Mouse (Mus musculus) kidney, postnatal 10 days (tissue): ENCODE results near the gene Pik3r1.
A peak's percentile ranks its signal among the peaks of the same experiment; 100 is the strongest.

Experiments used
- DNase-seq: peaks from one replicate; pipeline ENCODE4 v3.0.0; 2021; ENCODE audit warnings: mixed read lengths

Gene Pik3r1

DNA sequence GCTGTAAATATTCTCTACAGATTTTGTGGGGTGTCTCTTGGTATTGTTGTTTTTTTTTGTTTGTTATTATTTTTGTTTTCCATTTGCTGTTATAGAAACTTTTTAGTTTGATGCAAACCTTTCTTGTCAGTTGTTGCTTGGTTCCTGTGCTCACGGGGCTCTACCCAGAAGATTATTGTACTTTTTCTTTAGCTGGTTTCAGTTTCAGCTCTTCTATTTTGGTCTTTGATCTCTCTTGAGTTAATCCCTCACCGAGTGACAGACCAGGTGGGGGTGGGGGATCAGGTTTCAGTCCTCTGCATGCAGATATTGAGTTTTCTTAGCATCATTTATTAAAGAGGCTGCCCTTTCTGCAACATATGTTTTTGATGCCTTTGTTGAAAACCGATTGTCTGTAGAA, 99.2 kb downstream of the Pik3r1 start:
- DNase-seq = peak; percentile 25

DNA sequence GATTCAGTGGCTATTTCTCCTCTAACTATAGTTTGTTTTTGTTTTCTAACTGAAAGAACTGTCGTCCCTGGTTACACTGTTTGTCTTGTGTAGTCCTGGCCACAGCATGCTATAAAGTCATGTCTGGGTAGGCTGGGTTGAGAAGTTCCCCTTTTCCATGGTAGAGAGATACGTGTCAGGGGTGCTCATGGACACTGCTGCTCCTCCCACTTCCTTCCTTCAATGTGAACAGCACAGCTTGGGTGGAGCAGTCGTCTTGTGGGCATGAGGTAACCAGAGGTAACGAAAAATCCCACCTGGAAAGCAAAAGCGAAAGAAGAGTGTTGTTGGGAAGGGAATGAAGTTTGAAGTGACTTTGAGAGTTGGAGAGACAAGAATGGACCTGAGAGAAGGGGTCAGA, 104.0 kb downstream of the Pik3r1 start:
- no peak for DNase-seq

DNA sequence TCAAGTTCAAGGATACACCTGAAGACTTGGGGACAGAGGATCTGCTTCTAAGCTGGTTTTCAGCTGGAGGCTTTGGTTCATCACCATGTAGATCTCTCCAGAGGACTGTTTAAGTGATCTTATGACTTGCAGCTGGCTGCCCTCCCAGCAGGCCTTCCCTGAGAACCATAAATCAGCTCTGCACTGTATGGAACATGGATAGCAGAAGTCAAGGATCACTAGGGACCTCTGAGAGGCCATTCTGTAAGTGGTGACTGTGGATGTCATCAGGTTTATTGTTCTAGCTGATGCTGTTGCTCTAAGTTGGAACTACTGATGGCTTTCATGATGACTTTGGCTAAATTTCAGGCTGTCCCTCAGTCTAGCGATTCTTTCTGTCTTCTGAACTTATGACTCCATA, 105.1 kb downstream of the Pik3r1 start:
- DNase-seq = peak; percentile 43

DNA sequence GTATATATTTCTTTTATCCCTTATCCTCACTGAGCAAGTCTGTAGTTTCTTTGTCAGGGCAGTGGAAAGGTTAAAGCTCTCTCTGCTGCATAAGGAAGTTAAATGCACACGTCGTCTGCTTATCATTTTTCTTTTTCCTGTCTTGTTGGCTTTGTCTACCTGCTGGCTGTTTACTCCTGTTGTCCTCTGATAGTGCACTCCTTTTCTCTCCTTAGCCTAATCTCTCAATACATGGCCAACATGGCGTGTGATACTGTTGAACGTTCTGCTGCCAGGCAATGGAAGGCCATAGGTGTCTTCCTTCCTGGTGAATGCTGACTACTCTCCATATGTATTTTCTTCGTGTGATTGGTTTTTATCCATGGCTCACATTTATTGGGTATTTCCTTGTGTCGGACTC, 106.5 kb downstream of the Pik3r1 start:
- no peak for DNase-seq

DNA sequence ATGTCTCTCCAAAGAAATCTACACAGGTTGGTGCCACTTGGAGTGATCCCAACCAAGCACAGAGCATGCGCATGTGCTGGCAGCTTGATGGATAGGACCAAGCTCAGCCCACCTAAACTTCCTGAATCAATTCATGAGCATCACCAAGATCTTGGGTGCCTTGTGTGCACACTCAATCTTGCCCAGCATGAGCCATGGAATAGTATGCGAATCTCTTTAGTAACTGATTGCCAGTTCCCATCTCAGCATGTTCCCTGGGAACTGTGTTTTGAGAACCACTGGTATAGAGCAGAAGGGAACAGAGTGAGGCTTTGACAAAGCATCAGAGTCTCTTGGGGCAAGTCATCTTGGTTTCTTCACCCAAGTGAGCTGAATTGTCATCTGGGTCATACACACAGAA, 107.8 kb downstream of the Pik3r1 start:
- no peak for DNase-seq

DNA sequence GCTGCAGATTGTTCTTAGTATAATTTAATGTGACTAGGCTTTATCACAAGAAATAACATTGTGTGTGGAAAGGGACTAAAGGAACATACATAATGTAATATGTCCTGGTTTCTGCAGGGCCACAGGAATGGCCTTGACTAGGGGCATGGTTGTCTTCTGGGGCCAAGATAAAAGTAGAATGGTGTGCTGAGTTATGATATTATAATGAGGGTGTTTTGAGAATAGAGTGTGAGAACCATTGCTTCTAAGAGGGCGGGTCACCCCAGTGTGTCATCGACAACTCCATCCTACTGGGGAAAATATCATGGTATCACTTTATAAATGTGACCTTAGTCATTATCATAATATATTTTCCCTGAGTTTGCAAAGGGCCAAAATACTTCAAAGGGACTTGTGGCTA, 115.9 kb downstream of the Pik3r1 start:
- DNase-seq = no peak

DNA sequence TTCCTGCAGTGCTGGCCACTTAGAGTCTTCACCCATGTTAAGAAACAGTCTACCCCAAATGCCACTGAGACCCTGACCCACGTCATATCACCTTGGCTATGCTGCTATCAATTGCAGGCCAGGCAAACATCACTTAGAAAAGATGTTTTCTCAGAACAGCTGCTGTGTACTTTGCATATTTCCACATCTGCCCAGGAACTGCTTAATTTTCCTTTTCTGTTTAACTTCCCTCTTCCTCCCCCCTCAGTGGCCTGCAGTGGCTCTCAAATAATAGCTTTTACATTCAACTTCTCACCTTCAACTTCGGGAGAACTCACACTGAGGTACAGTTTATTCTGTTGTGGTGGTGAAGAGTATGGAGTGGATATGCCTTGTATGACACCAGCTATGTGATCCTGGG, 126.4 kb downstream of the Pik3r1 start:
- DNase-seq = no peak

DNA sequence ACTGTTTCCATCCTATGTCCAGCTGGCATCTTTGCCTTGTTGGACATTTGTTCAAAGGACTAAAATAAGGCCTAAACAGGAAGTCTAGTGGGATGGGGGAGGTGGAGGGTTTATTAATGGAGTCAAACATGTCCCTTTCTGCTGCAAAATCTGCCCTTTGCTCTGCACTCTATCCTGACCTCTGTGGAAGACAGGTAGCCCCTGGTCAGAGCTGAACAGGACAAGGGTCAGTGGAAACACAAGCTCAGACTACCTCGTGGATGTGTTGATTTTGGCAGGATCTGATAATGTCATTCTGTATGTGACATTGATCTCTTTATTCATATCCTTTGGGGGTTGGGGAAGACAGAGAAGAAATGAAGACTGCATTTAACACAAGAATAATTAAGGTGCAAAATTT, 132.2 kb downstream of the Pik3r1 start:
- DNase-seq = no peak

DNA sequence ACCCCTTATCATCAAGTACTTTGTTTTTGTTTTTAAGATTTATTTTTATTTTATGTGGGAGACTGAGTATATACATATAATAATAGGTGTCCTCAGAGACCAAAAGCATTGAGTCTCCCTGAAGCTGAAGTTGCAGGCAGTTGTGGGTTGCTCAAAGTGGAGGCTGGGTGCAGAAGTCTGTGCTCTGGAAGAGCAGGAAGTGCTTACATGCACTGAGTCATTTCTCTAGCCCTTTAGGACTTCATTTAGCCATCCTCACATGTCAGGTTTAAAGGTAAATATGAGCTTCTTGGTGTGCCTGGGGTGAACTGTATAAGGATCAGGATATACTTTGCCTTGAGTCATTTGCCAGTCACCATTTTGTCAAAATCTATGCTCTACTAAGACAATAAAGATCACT, 133.6 kb downstream of the Pik3r1 start:
- no peak for DNase-seq

DNA sequence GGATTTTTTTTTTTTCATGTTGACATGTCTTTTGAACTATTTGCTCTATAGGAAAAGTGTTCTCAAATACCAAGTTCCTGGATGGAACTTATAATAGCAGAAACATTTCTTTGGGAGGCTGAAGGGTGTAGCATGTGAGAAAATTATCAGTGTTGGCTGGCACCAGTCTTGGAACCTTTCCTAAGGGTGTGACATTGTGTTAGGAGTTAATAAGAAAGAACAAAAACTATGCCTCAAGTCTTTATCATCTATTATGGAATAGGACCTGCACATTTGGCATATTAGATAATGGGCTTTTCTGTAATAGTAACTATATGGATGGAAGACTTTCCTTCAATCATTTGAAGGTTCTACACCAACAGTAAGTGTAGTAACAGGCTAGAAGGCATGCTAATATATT, 134.4 kb downstream of the Pik3r1 start:
- DNase-seq = no peak

DNA sequence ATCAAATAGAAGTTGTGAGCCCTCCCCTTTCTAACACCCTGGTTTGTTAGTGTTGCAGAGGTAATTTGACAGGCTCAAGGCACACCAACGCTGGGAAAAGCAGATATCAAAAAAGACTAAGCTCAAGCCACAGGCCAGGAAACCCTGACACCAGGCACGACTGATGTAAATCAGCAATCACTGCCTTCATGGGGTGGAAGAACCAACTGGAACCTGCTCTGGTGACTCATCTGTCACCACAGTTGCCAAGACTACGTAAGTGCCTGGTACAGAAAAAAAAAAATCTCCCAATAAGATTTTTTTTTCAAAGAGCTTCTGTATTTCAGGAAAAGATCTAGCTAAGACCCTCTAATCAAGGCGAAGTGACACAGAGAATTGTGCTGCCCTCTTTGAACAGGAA, 135.2 kb downstream of the Pik3r1 start:
- DNase-seq = no peak

DNA sequence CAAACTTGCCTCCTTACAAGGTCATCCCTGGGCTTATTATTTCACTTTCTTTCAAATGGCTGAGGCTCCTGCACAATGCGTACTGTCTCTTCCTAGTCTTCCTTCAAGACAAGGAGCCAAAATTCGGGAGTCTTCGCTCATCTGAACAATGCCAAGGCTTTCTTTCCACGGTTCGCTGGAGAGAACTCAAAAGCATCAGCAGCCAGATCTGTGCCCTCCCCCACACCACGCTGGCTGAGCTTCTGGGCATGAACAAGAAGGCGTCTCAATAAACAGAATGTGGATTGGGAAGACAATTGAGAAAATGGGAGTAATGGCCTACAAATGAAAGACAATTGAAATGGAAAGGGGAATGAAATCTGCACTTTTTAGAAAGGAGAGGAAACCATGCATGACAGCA, 136.5 kb downstream of the Pik3r1 start:
- no peak for DNase-seq
